Mouse (Mus musculus) cortical plate, adult 2 months (tissue): ENCODE data around the gene Adh7.

Source experiments
- CTCF ChIP-seq: fragments of 200-500 bp; IDR thresholded peaks from 2 replicates; pipeline ENCODE4 v1.5.1; 2011; ENCODE audit warnings: mild to moderate bottlenecking, control low read depth, low read length; ENCODE audit not compliant: insufficient read depth; ENCODE audit errors: extremely low read depth
- POLR2A ChIP-seq: fragments of 200-500 bp; IDR thresholded peaks from 2 replicates; pipeline ENCODE4 v1.6.1; 2011; ENCODE audit warnings: mild to moderate bottlenecking, low read length, control low read depth; ENCODE audit not compliant: insufficient read depth; ENCODE audit errors: extremely low read depth

DNA sequence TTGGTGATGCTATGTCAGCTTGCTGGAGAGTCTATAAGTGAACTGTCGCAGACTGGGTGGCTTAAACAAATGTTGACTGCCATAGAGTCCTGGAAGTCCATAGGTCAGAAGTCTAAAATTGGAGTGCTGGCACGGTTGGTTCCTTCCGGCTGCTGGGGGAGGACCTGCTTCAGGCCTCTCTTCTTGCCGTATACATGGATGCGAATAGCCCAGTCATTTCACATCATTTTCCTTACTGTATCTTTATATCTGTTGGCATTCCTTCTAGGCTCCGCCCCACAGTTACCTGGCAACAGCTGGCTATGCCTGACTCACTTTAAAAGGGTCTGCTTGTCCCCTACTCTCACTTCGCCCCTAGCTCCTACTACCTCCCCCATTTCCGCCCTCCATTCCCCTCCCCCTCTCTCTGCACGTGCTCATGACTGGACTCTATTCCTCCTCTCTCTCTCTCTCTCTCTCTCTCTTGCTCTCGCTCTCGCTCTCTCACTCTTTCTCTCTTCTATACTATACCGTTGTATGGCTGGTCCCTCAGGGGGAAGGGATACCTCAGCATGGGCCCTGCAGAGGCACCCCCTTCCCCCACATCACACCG is 6.9 kb downstream of the Adh7 start:
- no peak for TF ChIP-seq CTCF
- TF ChIP-seq POLR2A, result no peak
